Comparison of ENCODE assay signal across 27 mouse cellular contexts in genomic region chr14:77923076-77923865, GRCm38 (mm10). TPM values are rescaled to one million over a fixed set of nuclear protein-coding genes. Genes with fewer than 3 reads are reported as not detected.
DNase-seq lines count a peak whose midpoint lies in the region; ATAC-seq and TF ChIP-seq lines count a peak whose summit lies in the region.
"Had no signal": no experiment of that assay in that cellular context is flagged by ENCODE, and none has a peak within 500 bp of the region (broad histone marks: within the 10 kb centered on the region; RNA-seq: fewer than 3 reads in every experiment).

No protein-coding gene starts in this region.

- ATAC-seq in intestine, embryonic 14.5 days (replicated peaks; ENCODE audit: low FRiP score, low TSS enrichment, low read depth), result no peak
- ATAC-seq in intestine, postnatal 0 days, result no peak
- no peak for ATAC-seq in lung, embryonic 14.5 days (ENCODE audit: insufficient read depth)
- peak; percentile 66 for ATAC-seq in granulocyte monocyte progenitor cell, adult 5-6 weeks (replicated peaks; ENCODE audit: poor library complexity, severe bottlenecking)
- ATAC-seq: CD4-positive, CD25-positive, alpha-beta regulatory T cell, adult 4 months; forebrain, embryonic 14.5 days; inflammation-experienced regulatory T-cells, adult 6 months; midbrain, embryonic 13.5 days had no signal

- no peak for TF ChIP-seq POLR2A in lung, adult 2 months (IDR thresholded peaks at IDR 0.05; ENCODE audit: borderline replicate concordance, extremely low read depth, low read depth, low read length)

- 62% methylated on average over 6 of the region's 6 CpGs for WGBS in intestine, embryonic 14.5 days
- WGBS in intestine, postnatal 0 days, result 64% methylated on average over 6 of the region's 6 CpGs
- WGBS in lung, embryonic 14.5 days, result 57% methylated on average over 6 of the region's 6 CpGs
- WGBS in lung, adult 2 months, result 65% methylated on average over 6 of the region's 6 CpGs

- no peak overlapping the region for H3K27ac ChIP-seq in intestine, embryonic 14.5 days (ENCODE audit: low read depth)
- no peak overlapping the region for H3K27ac ChIP-seq in intestine, postnatal 0 days (ENCODE audit: low read depth, low read length)
- no peak overlapping the region for H3K27ac ChIP-seq in lung, embryonic 14.5 days (ENCODE audit: low read depth)
- H3K27ac ChIP-seq: heart, embryonic 13.5 days; hindbrain, embryonic 10.5 days; hindbrain, embryonic 15.5 days; midbrain, embryonic 13.5 days; neural tube, embryonic 13.5 days; stomach, postnatal 0 days had no signal

- DNase-seq in intestine, embryonic 14.5 days (ENCODE audit: low spot score), result peak; percentile 35
- peak; percentile 38 for DNase-seq in lung, embryonic 14.5 days
- no peak for DNase-seq in lung, adult 2 months
- no peak for DNase-seq in urinary bladder, postnatal 25 days (ENCODE audit: low spot score)
- DNase-seq in left cerebral cortex, adult 18-20 months (ENCODE audit: low spot score in 2 of 2), result no peak
- DNase-seq: adrenal gland, postnatal 25 days; cerebellum, adult 11-12 months; cerebellum, adult 9-11 months; gastrocnemius, postnatal 14 days; heart, adult 18-20 months; heart, postnatal 14 days; kidney, adult 8-10 months; right cerebral cortex, postnatal 4 days; thymus, adult 18-20 months; thymus, postnatal 36 days had no signal

- H3K9me3 ChIP-seq in intestine, embryonic 14.5 days (ENCODE audit: control insufficient read depth, low read length), result no peaks in the 10 kb centered on the region
- H3K9me3 ChIP-seq in intestine, postnatal 0 days (ENCODE audit: control insufficient read depth), result no peaks in the 10 kb centered on the region
- H3K9me3 ChIP-seq in lung, embryonic 14.5 days (ENCODE audit: low read depth, low read length), result no peaks in the 10 kb centered on the region
- H3K9me3 ChIP-seq: heart, embryonic 13.5 days; hindbrain, embryonic 10.5 days; hindbrain, embryonic 15.5 days; midbrain, embryonic 13.5 days; neural tube, embryonic 13.5 days had no signal

- no peak overlapping the region for H3K9ac ChIP-seq in intestine, embryonic 14.5 days (ENCODE audit: low read length)
- no peak overlapping the region for H3K9ac ChIP-seq in intestine, postnatal 0 days (ENCODE audit: low read depth, low read length)
- H3K9ac ChIP-seq in lung, embryonic 14.5 days, result no peak overlapping the region
- H3K9ac ChIP-seq: heart, embryonic 13.5 days; hindbrain, embryonic 15.5 days; midbrain, embryonic 13.5 days; neural tube, embryonic 13.5 days had no signal

- no peak overlapping the region for H3K4me2 ChIP-seq in intestine, embryonic 14.5 days (ENCODE audit: low read length)
- no peak overlapping the region for H3K4me2 ChIP-seq in intestine, postnatal 0 days (replicated peaks; ENCODE audit: low read depth)
- H3K4me2 ChIP-seq in lung, embryonic 14.5 days, result no peak overlapping the region
- H3K4me2 ChIP-seq: heart, embryonic 13.5 days; hindbrain, embryonic 15.5 days; liver, embryonic 11.5 days; midbrain, embryonic 13.5 days; neural tube, embryonic 13.5 days had no signal

- TF ChIP-seq CTCF in intestine, postnatal 0 days (IDR thresholded peaks at IDR 0.05; ENCODE audit: low read depth), result no peak
- no peak for TF ChIP-seq CTCF in lung, embryonic 14.5 days (IDR thresholded peaks at IDR 0.05; ENCODE audit: low read depth)
- no peak for TF ChIP-seq CTCF in lung, adult 2 months (IDR thresholded peaks at IDR 0.05; ENCODE audit: insufficient read depth, low read length)

- H3K4me1 ChIP-seq in intestine, embryonic 14.5 days (replicated peaks; ENCODE audit: control insufficient read depth, insufficient read depth, low read length), result peaks cover 5% of the 10 kb centered on the region; the same call in 1 of the 2 replicates
- H3K4me1 ChIP-seq in intestine, postnatal 0 days (replicated peaks; ENCODE audit: control insufficient read depth, insufficient read depth, low read length), result no peaks in the 10 kb centered on the region
- H3K4me1 ChIP-seq in lung, embryonic 14.5 days (ENCODE audit: insufficient read depth), result no peaks in the 10 kb centered on the region
- no peaks in the 10 kb centered on the region for H3K4me1 ChIP-seq in lung, adult 2 months (ENCODE audit: control insufficient read depth, insufficient read depth, low read length)
- H3K4me1 ChIP-seq: hindbrain, embryonic 10.5 days; hindbrain, embryonic 15.5 days; neural tube, embryonic 13.5 days had no signal

- no peaks in the 10 kb centered on the region for H3K36me3 ChIP-seq in intestine, embryonic 14.5 days (ENCODE audit: control insufficient read depth, insufficient read depth, low read length)
- H3K36me3 ChIP-seq in intestine, postnatal 0 days (ENCODE audit: control insufficient read depth, insufficient read depth), result no peaks in the 10 kb centered on the region
- no peaks in the 10 kb centered on the region for H3K36me3 ChIP-seq in lung, embryonic 14.5 days (ENCODE audit: insufficient read depth)
- H3K36me3 ChIP-seq: heart, embryonic 13.5 days; hindbrain, embryonic 10.5 days; hindbrain, embryonic 15.5 days; midbrain, embryonic 13.5 days; neural tube, embryonic 13.5 days had no signal

- no peaks in the 10 kb centered on the region for H3K27me3 ChIP-seq in intestine, embryonic 14.5 days (replicated peaks; ENCODE audit: control insufficient read depth, insufficient read depth, low read length)
- H3K27me3 ChIP-seq in intestine, postnatal 0 days (replicated peaks; ENCODE audit: control insufficient read depth, insufficient read depth, low read length), result no peaks in the 10 kb centered on the region
- H3K27me3 ChIP-seq in lung, embryonic 14.5 days (ENCODE audit: insufficient read depth, low read length), result no peaks in the 10 kb centered on the region
- H3K27me3 ChIP-seq: heart, embryonic 13.5 days; hindbrain, embryonic 15.5 days; midbrain, embryonic 13.5 days; neural tube, embryonic 13.5 days had no signal

- H3K4me3 ChIP-seq in intestine, embryonic 14.5 days (ENCODE audit: low read depth, low read length), result no peak overlapping the region
- no peak overlapping the region for H3K4me3 ChIP-seq in intestine, postnatal 0 days (ENCODE audit: low read depth, low read length)
- H3K4me3 ChIP-seq in lung, embryonic 14.5 days (ENCODE audit: low read depth, low read length), result no peak overlapping the region
- no peak overlapping the region for H3K4me3 ChIP-seq in lung, adult 2 months (replicated peaks; ENCODE audit: extremely low read depth, low read depth, low read length)
- H3K4me3 ChIP-seq: heart, embryonic 13.5 days; hindbrain, embryonic 10.5 days; hindbrain, embryonic 15.5 days; midbrain, embryonic 13.5 days; neural tube, embryonic 13.5 days had no signal

RNA-seq across cellular contexts. Expression of gene Epsti1, which starts 19.2 kb away (rescaled TPM):
- polyA plus RNA-seq in intestine, embryonic 14.5 days (2014; fragmentation: Nextera tagmentation; extraction: Ambion mirVana), result 2.9 and 3.3 TPM in 2 replicates
- 21.2 and 26.5 TPM in 2 replicates for polyA plus RNA-seq in intestine, postnatal 0 days (2015; fragmentation: Nextera tagmentation; extraction: Ambion mirVana)
- 0.47 and 1.1 TPM in 2 replicates for polyA plus RNA-seq in lung, embryonic 14.5 days (2014; fragmentation: Nextera tagmentation; extraction: Ambion mirVana)
- 4.0 and 4.2 TPM in 2 replicates for polyA plus RNA-seq in lung, adult 2 months (2012; rRNA removed)
- 6.5 and 9.5 TPM in 2 replicates for total RNA-seq in granulocyte monocyte progenitor cell, adult 5-6 weeks (2014; fragmentation: Nextera tagmentation)
- total RNA-seq in granulocyte monocyte progenitor cell, adult 5-6 weeks (2017), result 19.0 and 26.5 TPM in 2 replicates
- total RNA-seq in left cerebral cortex, adult 18-20 months (2021), result under 1 TPM; 0.28 to 0.60 TPM

RNA-seq across cellular contexts. Expression of gene Dnajc15, which starts 48.3 kb away (rescaled TPM):
- 101 and 109 TPM in 2 replicates for polyA plus RNA-seq in intestine, embryonic 14.5 days (2014; fragmentation: Nextera tagmentation; extraction: Ambion mirVana)
- 74.1 and 86.3 TPM in 2 replicates for polyA plus RNA-seq in intestine, postnatal 0 days (2015; fragmentation: Nextera tagmentation; extraction: Ambion mirVana)
- 96.4 and 103 TPM in 2 replicates for polyA plus RNA-seq in lung, embryonic 14.5 days (2014; fragmentation: Nextera tagmentation; extraction: Ambion mirVana)
- 4.4 and 4.7 TPM in 2 replicates for polyA plus RNA-seq in lung, adult 2 months (2012; rRNA removed)
- total RNA-seq in granulocyte monocyte progenitor cell, adult 5-6 weeks (2014; fragmentation: Nextera tagmentation), result 49.6 and 64.2 TPM in 2 replicates
- 64.1 and 102 TPM in 2 replicates for total RNA-seq in granulocyte monocyte progenitor cell, adult 5-6 weeks (2017)
- 10 to 100 TPM; 70.4 to 92.7 TPM for total RNA-seq in left cerebral cortex, adult 18-20 months (2021)

Comparison
In these comparisons a context has a peak if more than half of its experiments do, and no peak if none do; other contexts are left out.
1. DNase-seq: peak in intestine, embryonic 14.5 days (single experiment) and lung, embryonic 14.5 days (single experiment); none in lung, adult 2 months (single experiment), urinary bladder, postnatal 25 days (single experiment) and left cerebral cortex, adult 18-20 months (0 of 2).
2. RNA of gene Dnajc15, which starts 48.3 kb away (polyA plus RNA-seq): 101 to 109 TPM in intestine, embryonic 14.5 days, 96.4 to 103 TPM in lung, embryonic 14.5 days and 74.1 to 86.3 TPM in intestine, postnatal 0 days; 4.4 to 4.7 TPM in lung, adult 2 months; every median in the first group is over 10 times any median in the second.